Mouse (Mus musculus): Measurements from ENCODE around the gene Fcrla. TPM values are rescaled to one million over a fixed set of nuclear protein-coding genes. Genes with fewer than 3 reads are reported as not detected.

Gene Fcrla
- polyA plus RNA-seq, 1 experiment from 2014 or later: 0.15 TPM

DNA sequence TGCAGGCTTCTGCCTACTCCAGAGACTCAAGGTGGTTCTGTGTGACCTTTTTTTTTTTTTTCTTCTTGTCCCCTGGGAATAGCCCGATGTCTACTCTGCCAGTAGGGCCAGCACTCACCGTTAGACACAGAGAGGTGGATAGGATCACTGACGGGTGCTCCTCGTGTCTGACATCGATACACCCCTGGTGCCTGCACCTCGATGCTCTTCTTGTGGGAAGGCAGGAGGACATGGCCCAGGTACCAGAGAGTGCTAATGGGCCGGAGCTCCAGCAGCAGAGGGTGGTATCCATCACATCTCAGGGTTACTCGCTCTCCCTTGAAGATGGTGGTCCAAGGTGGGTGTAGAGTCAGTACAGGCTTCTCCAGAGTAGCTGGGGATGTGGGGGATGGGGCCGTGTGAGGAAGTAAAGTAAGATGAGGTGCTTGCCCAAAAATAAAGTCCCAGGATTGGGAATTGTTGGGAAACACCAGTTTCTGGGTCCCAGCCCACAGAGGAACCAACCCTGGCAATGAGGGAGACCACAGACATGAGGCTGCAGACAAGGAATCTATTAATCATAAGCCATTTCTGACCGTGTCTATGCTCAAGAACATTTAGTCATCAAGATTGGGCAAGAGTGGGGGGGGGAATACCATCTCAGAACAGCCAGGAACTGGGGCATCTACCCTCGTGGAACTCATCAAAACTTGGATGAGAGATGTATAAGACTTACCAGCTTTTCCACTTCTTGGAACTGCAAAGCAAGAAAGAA is 15.3 kb downstream of the Fcrla start:
- Histone ChIP-seq H3K4me3 (ENCODE audit: control insufficient read depth in 1 of 2, insufficient read depth in 1 of 2, low read depth in 1 of 2, low read length in 2 of 2) (no peak overlapping the region), H3K27me3 (ENCODE audit: control insufficient read depth, insufficient read depth, low read length) (peaks cover 40% of the 10 kb centered on the region), H3K27ac (replicated peaks in 1 of 2; ENCODE audit: control insufficient read depth in 1 of 2, insufficient read depth in 1 of 2, low read depth in 2 of 2, low read length in 2 of 2) (no peak overlapping the region), H3K9ac (ENCODE audit: low read length) (no peak overlapping the region), H3K4me1 (ENCODE audit: control insufficient read depth in 2 of 2, insufficient read depth in 2 of 2, low read length in 2 of 2) (peaks cover 12 to 18% of the 10 kb centered on the region in 2 experiments), H3K9me3 (ENCODE audit: control insufficient read depth, low read length) (no peaks in the 10 kb centered on the region), H3K4me2 (ENCODE audit: low read length) (no peak overlapping the region), H3K36me3 (ENCODE audit: control insufficient read depth, insufficient read depth, low read length) (no peaks in the 10 kb centered on the region)
- no peak for ATAC-seq (ENCODE audit: insufficient number of reproducible peaks, insufficient read depth, low FRiP score, low read depth)
- 78% methylated on average over 11 of the region's 11 CpGs for WGBS

DNA sequence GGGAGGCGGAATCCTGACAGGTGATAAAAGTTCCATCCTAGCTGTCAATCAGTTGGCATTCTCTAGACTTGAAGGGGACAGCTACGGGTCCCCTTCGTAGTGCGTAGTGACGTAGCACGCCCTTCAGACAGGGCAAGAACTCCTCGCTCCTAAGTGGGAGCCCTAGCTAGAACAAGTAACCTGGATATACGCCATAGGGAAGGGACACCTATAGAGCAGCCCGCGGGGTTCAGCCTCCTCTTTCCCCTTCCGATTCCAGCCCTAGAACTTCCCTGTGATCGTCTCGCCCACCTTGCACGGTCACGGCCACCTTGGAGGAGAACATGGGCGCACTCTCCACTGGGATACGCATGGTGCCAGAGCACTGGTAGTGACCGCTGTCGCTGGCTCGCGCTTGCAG is 19.0 kb downstream of the Fcrla start:
- Histone ChIP-seq H3K9ac (ENCODE audit: low read length) (peak overlapping the region; percentile 60), H3K27ac (replicated peaks in 1 of 2; ENCODE audit: control insufficient read depth in 1 of 2, insufficient read depth in 1 of 2, low read depth in 2 of 2, low read length in 2 of 2) (no peak overlapping the region), H3K9me3 (ENCODE audit: control insufficient read depth, low read length) (no peaks in the 10 kb centered on the region), H3K36me3 (ENCODE audit: control insufficient read depth, insufficient read depth, low read length) (no peaks in the 10 kb centered on the region), H3K27me3 (ENCODE audit: control insufficient read depth, insufficient read depth, low read length) (peaks cover 64% of the 10 kb centered on the region), H3K4me3 (ENCODE audit: control insufficient read depth in 1 of 2, insufficient read depth in 1 of 2, low read depth in 1 of 2, low read length in 2 of 2) (peak overlapping the region; percentile 41 to 48), H3K4me1 (ENCODE audit: control insufficient read depth in 2 of 2, insufficient read depth in 2 of 2, low read length in 2 of 2) (peaks cover 4 to 7% of the 10 kb centered on the region in 2 experiments; a peak in 2 of 4 replicates), H3K4me2 (ENCODE audit: low read length) (peak overlapping the region; percentile 96)
- WGBS: 5% methylated on average over 21 of the region's 21 CpGs
- no peak for ATAC-seq (ENCODE audit: insufficient number of reproducible peaks, insufficient read depth, low FRiP score, low read depth)

- Histone ChIP-seq H3K36me3 (ENCODE audit: control insufficient read depth, insufficient read depth, low read length) (no peaks in the 10 kb centered on the region), H3K4me2 (ENCODE audit: low read length) (peak overlapping the region; percentile 96), H3K9ac (ENCODE audit: low read length) (peak overlapping the region; percentile 60), H3K27me3 (ENCODE audit: control insufficient read depth, insufficient read depth, low read length) (peaks cover 65% of the 10 kb centered on the region), H3K9me3 (ENCODE audit: control insufficient read depth, low read length) (no peaks in the 10 kb centered on the region), H3K4me1 (ENCODE audit: control insufficient read depth in 2 of 2, insufficient read depth in 2 of 2, low read length in 2 of 2) (peaks cover 4 to 7% of the 10 kb centered on the region in 2 experiments; a peak in 2 of 4 replicates), H3K27ac (replicated peaks in 1 of 2; ENCODE audit: control insufficient read depth in 1 of 2, insufficient read depth in 1 of 2, low read depth in 2 of 2, low read length in 2 of 2) (no peak overlapping the region), H3K4me3 (ENCODE audit: control insufficient read depth in 1 of 2, insufficient read depth in 1 of 2, low read depth in 1 of 2, low read length in 2 of 2) (peak overlapping the region; percentile 41 to 48)
- WGBS: under 1% methylated on average over 71 of the region's 71 CpGs
- no peak for ATAC-seq (ENCODE audit: insufficient number of reproducible peaks, insufficient read depth, low FRiP score, low read depth)
These were observed 19.8 kb downstream of the Fcrla start for GRCm38 (mm10) chr1:170907456-170908191.

- WGBS: 32% methylated on average over 11 of the region's 11 CpGs
- H3K36me3 ChIP-seq (ENCODE audit: control insufficient read depth, insufficient read depth, low read length): no peaks in the 10 kb centered on the region
- no peak for ATAC-seq (ENCODE audit: insufficient number of reproducible peaks, insufficient read depth, low FRiP score, low read depth)
- H3K4me3 ChIP-seq (ENCODE audit: control insufficient read depth in 1 of 2, insufficient read depth in 1 of 2, low read depth in 1 of 2, low read length in 2 of 2): peak overlapping the region; percentile 41 to 48
- H3K9me3 ChIP-seq (ENCODE audit: control insufficient read depth, low read length): no peaks in the 10 kb centered on the region
- no peak overlapping the region for H3K27ac ChIP-seq (replicated peaks in 1 of 2; ENCODE audit: control insufficient read depth in 1 of 2, insufficient read depth in 1 of 2, low read depth in 2 of 2, low read length in 2 of 2)
- H3K4me2 ChIP-seq (ENCODE audit: low read length): peak overlapping the region; percentile 96
- peaks cover 4 to 7% of the 10 kb centered on the region in 2 experiments; a peak in 2 of 4 replicates for H3K4me1 ChIP-seq (ENCODE audit: control insufficient read depth in 2 of 2, insufficient read depth in 2 of 2, low read length in 2 of 2)
- peaks cover 64% of the 10 kb centered on the region for H3K27me3 ChIP-seq (ENCODE audit: control insufficient read depth, insufficient read depth, low read length)
- peak overlapping the region; percentile 60; the same call in 1 of the 2 replicates for H3K9ac ChIP-seq (ENCODE audit: low read length)
These were observed 20.3 kb downstream of the Fcrla start for GRCm38 (mm10) chr1:170907111-170907455.

DNA sequence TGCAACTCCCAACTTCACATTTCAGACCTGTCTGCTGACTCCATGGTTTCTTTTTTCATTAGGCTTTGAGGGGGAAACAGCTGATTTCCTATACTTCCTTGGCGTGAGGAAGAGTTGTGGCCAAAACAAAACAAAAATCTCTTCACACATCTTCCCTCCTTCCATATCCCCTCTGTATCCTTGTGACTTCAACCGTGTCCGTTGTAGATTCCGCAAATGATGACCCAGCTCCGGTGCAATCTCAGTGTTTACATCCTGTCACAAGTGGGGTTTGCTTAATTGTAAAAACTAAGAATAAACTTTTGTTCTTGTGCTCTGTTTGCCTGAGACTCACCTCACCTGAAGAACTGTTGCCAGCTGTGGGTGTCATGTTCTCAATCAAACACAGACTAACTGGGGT is 23.9 kb downstream of the Fcrla start:
- no peaks in the 10 kb centered on the region for H3K36me3 ChIP-seq (ENCODE audit: control insufficient read depth, insufficient read depth, low read length)
- H3K9me3 ChIP-seq (ENCODE audit: control insufficient read depth, low read length): no peaks in the 10 kb centered on the region
- H3K4me1 ChIP-seq (ENCODE audit: control insufficient read depth in 2 of 2, insufficient read depth in 2 of 2, low read length in 2 of 2): peaks cover 2 to 5% of the 10 kb centered on the region in 2 experiments; a peak in 3 of 4 replicates
- peaks cover 51% of the 10 kb centered on the region for H3K27me3 ChIP-seq (ENCODE audit: control insufficient read depth, insufficient read depth, low read length)
- ATAC-seq (ENCODE audit: insufficient number of reproducible peaks, insufficient read depth, low FRiP score, low read depth): no peak
- H3K4me2 ChIP-seq (ENCODE audit: low read length): no peak overlapping the region
- WGBS: 63% methylated on average over 5 of the region's 5 CpGs
- H3K4me3 ChIP-seq (ENCODE audit: control insufficient read depth in 1 of 2, insufficient read depth in 1 of 2, low read depth in 1 of 2, low read length in 2 of 2): no peak overlapping the region
- no peak overlapping the region for H3K9ac ChIP-seq (ENCODE audit: low read length)
- no peak overlapping the region for H3K27ac ChIP-seq (replicated peaks in 1 of 2; ENCODE audit: control insufficient read depth in 1 of 2, insufficient read depth in 1 of 2, low read depth in 2 of 2, low read length in 2 of 2)

DNA sequence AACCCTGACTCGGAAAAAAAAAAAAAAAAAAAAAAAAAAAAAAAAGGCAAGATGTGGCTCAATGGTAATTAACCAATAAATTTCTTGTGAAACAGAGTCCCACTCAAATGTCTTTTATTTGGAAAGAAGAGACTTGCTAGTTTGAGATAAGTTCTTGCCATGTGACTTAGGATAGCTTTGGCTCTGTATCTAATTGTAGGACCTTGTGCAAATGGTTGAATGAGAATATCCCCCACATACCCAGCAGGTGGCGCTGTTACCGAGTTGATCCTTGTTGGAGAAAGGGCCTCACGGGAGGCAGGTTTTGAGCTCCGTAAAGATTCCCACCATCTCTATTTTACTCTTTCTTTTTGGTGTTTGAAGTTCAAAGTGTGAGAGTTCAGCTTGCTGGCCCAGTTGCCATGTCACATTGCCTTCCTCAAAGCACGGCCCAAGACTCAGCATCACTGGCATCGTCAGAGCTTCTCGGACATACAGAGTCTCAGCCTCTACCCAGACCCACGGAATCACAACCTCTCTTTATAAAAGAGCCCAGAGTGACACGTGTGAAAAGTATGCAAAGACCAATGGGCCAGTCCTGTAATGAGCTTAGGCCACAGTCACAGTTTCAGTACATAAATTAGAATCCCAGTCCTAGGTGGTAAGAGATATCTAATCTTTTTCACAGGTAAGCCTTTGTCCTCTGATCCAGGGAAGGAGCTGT is 25.7 kb downstream of the Fcrla start:
- no peaks in the 10 kb centered on the region for H3K36me3 ChIP-seq (ENCODE audit: control insufficient read depth, insufficient read depth, low read length)
- H3K9ac ChIP-seq (ENCODE audit: low read length): no peak overlapping the region
- ATAC-seq (ENCODE audit: insufficient number of reproducible peaks, insufficient read depth, low FRiP score, low read depth): no peak
- H3K27ac ChIP-seq (replicated peaks in 1 of 2; ENCODE audit: control insufficient read depth in 1 of 2, insufficient read depth in 1 of 2, low read depth in 2 of 2, low read length in 2 of 2): no peak overlapping the region
- no peak overlapping the region; a peak in 1 of 4 replicates for H3K4me3 ChIP-seq (ENCODE audit: control insufficient read depth in 1 of 2, insufficient read depth in 1 of 2, low read depth in 1 of 2, low read length in 2 of 2)
- no peaks in the 10 kb centered on the region; a peak in 2 of 4 replicates for H3K4me1 ChIP-seq (ENCODE audit: control insufficient read depth in 2 of 2, insufficient read depth in 2 of 2, low read length in 2 of 2)
- 32% methylated on average over 10 of the region's 10 CpGs for WGBS
- peaks cover 47% of the 10 kb centered on the region for H3K27me3 ChIP-seq (ENCODE audit: control insufficient read depth, insufficient read depth, low read length)
- peak overlapping the region; percentile 49 for H3K4me2 ChIP-seq (ENCODE audit: low read length)
- H3K9me3 ChIP-seq (ENCODE audit: control insufficient read depth, low read length): no peaks in the 10 kb centered on the region

- Histone ChIP-seq H3K9me3 (ENCODE audit: control insufficient read depth, low read length) (no peaks in the 10 kb centered on the region), H3K9ac (ENCODE audit: low read length) (no peak overlapping the region; the same call in 1 of the 2 replicates), H3K4me1 (ENCODE audit: control insufficient read depth in 2 of 2, insufficient read depth in 2 of 2, low read length in 2 of 2) (no peaks in the 10 kb centered on the region; a peak in 2 of 4 replicates), H3K4me3 (ENCODE audit: control insufficient read depth in 1 of 2, insufficient read depth in 1 of 2, low read depth in 1 of 2, low read length in 2 of 2) (no peak overlapping the region; a peak in 1 of 4 replicates), H3K36me3 (ENCODE audit: control insufficient read depth, insufficient read depth, low read length) (no peaks in the 10 kb centered on the region), H3K27ac (replicated peaks in 1 of 2; ENCODE audit: control insufficient read depth in 1 of 2, insufficient read depth in 1 of 2, low read depth in 2 of 2, low read length in 2 of 2) (no peak overlapping the region), H3K4me2 (ENCODE audit: low read length) (peak overlapping the region; percentile 49), H3K27me3 (ENCODE audit: control insufficient read depth, insufficient read depth, low read length) (peaks cover 40% of the 10 kb centered on the region)
- WGBS: 24% methylated on average over 10 of the region's 10 CpGs
- no peak for ATAC-seq (ENCODE audit: insufficient number of reproducible peaks, insufficient read depth, low FRiP score, low read depth)
These were observed 26.4 kb downstream of the Fcrla start for GRCm38 (mm10) chr1:170900799-170901467.
